Mouse (Mus musculus) CH12.LX (cell line): Measurements from ENCODE around the gene Gm42417.

ENCODE experiments used
- BHLHE40 ChIP-seq: IDR thresholded peaks from 2 replicates; pipeline ENCODE4 v1.6.1; 2011; ENCODE audit warnings: mild to moderate bottlenecking, low read depth, low read length, improper control_type of control experiment
- CTCF ChIP-seq, 2 experiments: IDR thresholded peaks in 1 of 2; conservative IDR thresholded peaks in 1 of 2; 2 replicates each; pipeline ENCODE4 v1.5.1; 2011 to 2012; ENCODE audit warnings: low read depth in 2 of 2, low read length in 2 of 2, improper control_type of control experiment in 1 of 2, inconsistent platforms in 1 of 2, mild to moderate bottlenecking in 1 of 2, moderate library complexity in 1 of 2
- E2F4 ChIP-seq: IDR thresholded peaks from 2 replicates; pipeline ENCODE4 v1.6.1; 2011; ENCODE audit warnings: low read depth, low read length, improper control_type of control experiment; ENCODE audit not compliant: insufficient replicate concordance
- EP300 ChIP-seq: IDR thresholded peaks from 2 replicates; pipeline ENCODE4 v1.6.1; 2011; ENCODE audit warnings: low read length, improper control_type of control experiment
- GABPA ChIP-seq: IDR thresholded peaks from 2 replicates; pipeline ENCODE4 v1.6.1; 2012; ENCODE audit warnings: low read depth, low read length, improper control_type of control experiment, inconsistent platforms; ENCODE audit not compliant: insufficient replicate concordance
- HCFC1 ChIP-seq: IDR thresholded peaks from 2 replicates; pipeline ENCODE4 v1.6.1; 2012; ENCODE audit warnings: low read depth, mild to moderate bottlenecking, inconsistent platforms, low read length, improper control_type of control experiment
- JUND ChIP-seq: conservative IDR thresholded peaks from 2 replicates; pipeline ENCODE4 v1.6.1; 2011; ENCODE audit warnings: low read depth, low read length, improper control_type of control experiment
- MAFK ChIP-seq: IDR thresholded peaks from 2 replicates; pipeline ENCODE4 v1.6.1; 2011; ENCODE audit warnings: low read length, improper control_type of control experiment; ENCODE audit not compliant: insufficient replicate concordance
- MAX ChIP-seq: IDR thresholded peaks from 2 replicates; pipeline ENCODE4 v1.6.1; 2011; ENCODE audit warnings: low read length, improper control_type of control experiment
- MYC ChIP-seq: IDR thresholded peaks from 2 replicates; pipeline ENCODE4 v1.6.1; 2011; ENCODE audit warnings: low read depth, mild to moderate bottlenecking, improper control_type of control experiment, low read length
- POLR2A ChIP-seq: IDR thresholded peaks from 2 replicates; pipeline ENCODE4 v1.6.1; 2011; ENCODE audit warnings: low read depth, mild to moderate bottlenecking, improper control_type of control experiment, low read length
- RAD21 ChIP-seq: IDR thresholded peaks from 2 replicates; pipeline ENCODE4 v1.6.1; 2011; ENCODE audit warnings: low read depth, mild to moderate bottlenecking, low read length, improper control_type of control experiment, moderate library complexity
- USF1 ChIP-seq: IDR thresholded peaks from 2 replicates; pipeline ENCODE4 v1.6.1; 2014; ENCODE audit warnings: low read depth, mild to moderate bottlenecking, inconsistent platforms, low read length, improper control_type of control experiment
- USF2 ChIP-seq: conservative IDR thresholded peaks from 2 replicates; pipeline ENCODE4 v1.6.1; 2011; ENCODE audit warnings: low read depth, low read length, improper control_type of control experiment

DNA sequence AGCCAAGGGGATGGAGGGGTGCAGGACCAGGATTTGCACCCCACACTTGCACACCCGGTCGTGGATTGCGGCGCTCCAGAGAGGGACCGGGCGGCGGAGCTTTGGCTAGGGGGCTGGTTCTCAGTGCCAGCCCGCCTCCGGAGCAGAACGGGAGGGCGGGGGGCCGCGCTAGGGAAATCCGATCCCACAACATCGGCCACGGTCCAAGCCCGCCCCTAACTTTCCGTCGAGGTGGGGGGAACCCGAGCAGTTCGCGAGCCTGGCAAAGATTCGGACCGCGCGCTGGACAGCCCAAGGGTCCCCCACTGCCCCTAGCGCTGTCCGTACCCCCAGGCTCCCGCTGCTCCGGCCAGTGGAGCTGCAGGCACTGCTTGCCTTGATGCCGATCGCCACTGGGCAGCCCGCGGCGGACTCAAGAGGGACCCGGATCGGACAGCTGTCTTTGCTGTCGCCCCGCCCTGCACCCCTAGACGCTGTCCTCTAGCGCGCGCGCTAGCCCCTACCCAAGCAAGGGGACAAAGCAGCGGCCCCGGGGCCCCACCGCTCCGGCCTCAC is 18.3 kb upstream of the Gm42417 start:
- TF ChIP-seq POLR2A (no peak), HCFC1 (no peak), USF1 (no peak), CTCF (conservative IDR thresholded peaks at IDR 0.05 in 1 of 2, IDR thresholded peaks at IDR 0.05 in 1 of 2; ENCODE audit: low read depth in 2 of 2, low read length in 2 of 2) (no peak), BHLHE40 (no peak), RAD21 (no peak), JUND (no peak), MYC (no peak), GABPA (no peak), E2F4 (no peak), MAX (no peak), EP300 (no peak), MAFK (no peak), USF2 (no peak)
